Mouse (Mus musculus) small intestine, adult 10 weeks (tissue): ENCODE results near the gene Rfx6. TPM values are rescaled to one million over a fixed set of nuclear protein-coding genes. Genes with fewer than 3 reads are reported as not detected.

Experiments used
- polyA plus RNA-seq: library from polyadenylated mRNA; stranded (reverse); fragments of 350-450 nt; fragmentation: Illumina TruSeq; extraction: RNeasy Lipid Tissue Mini Kit (QIAGEN cat#74804); gene quantifications from one replicate; pipeline ENCODE4 v1.2.3, GENCODE M21; 2014; ENCODE audit warnings: low replicate concordance

Rfx6 gene
- polyA plus RNA-seq: 4.2 TPM

DNA sequence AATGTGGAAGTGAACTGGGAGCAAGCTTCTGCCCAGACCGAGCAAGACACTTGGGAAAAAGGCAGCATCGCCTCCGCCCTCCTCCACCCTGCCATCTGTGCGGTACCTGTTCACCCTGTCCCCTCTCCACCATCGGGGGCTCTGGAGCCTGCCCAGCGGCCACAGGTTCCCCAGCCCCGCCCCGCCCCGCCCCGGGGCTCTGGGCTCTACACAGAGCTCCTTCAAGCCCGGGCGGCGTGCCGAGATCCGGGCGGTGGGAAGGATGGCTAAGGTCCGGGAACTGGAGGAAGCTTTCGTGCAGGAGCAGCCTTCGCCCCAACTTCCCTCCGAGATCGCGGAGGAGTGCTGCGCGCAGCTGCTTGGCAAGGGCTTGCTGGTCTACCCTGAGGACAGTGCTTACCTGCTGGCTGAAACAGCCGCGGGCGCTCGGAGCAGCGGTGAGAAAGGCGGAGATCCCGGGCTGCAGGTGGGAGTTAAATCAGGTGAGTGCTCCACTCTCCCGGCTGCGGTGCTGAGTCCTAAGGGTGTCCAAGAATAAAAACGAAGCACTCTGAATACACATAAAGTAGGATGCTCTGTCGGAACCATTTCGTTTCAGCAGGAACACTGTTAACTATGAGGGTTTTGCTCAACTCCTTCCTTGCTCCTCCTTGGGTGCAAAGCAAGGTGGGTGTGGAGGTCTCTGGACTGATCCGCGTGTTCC lies at the start of gene Rfx6:
Rfx6 (plus strand) TSS at position 209 of the 703 bp plus-strand sequence.

DNA sequence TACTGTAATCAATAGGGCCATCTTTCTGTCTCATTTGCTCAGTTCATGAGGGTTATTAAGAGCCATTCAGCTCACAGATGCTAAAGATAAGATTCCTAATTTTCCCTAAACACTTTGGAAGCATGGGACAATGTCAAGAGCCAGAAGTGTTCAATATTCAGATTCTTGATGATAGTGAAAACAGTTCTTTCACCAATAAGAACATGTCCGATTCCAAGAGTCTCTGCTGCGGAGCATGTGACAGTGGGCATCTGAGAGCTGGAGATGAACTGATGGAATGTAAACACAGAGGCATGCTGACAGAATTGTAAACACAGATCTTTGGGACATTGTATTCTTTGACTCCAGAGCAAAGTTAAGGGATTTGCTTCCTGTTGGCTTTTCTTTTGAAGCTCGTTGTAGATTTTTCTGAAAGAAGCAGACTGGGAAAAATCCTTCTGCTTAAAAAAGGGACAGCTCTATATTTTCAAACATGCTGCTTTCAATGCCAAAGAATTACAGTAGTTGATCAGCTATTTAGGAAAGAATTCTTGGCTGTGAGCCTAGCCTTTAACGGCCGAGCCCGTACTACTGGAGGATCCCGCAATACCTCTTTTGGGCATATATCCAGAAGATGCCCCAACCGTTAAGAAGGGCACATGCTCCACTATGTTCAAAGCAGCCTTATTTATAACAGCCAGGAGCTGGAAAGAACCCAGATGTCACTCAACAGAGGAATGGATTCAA lies 46.0 kb upstream of the Rfx6 start, which contains the start of gene Gprc6a:
Gprc6a (minus strand) TSS at position 51 of the 726 bp plus-strand sequence.

Other genes starting within 250 kb of the Rfx6 start
- not detected for gene Gm49339, start 197.1 kb upstream of the Rfx6 start, polyA plus RNA-seq
- 9.5 TPM for gene Lilr4b, start 197.1 kb upstream of the Rfx6 start, polyA plus RNA-seq
- gene Lilrb4a, start 186.8 kb upstream of the Rfx6 start, polyA plus RNA-seq: 27.1 TPM
- not detected for gene Fam162b, start 87.2 kb upstream of the Rfx6 start, polyA plus RNA-seq
- gene Gprc6a, start 46.3 kb upstream of the Rfx6 start, polyA plus RNA-seq: not detected